Mouse (Mus musculus): Measurements from ENCODE around the gene Ptpre. TPM values are rescaled to one million over a fixed set of nuclear protein-coding genes. Genes with fewer than 3 reads are reported as not detected.
"Not testable (repeated sequence)": the region's sequence is repeated elsewhere in the genome, so short reads cannot be mapped to it uniquely, and the experiment has no call there.

Ptpre gene
- total and polyA plus RNA-seq, 3 experiments = 30.5 to 154 (median 119) TPM

GRCm38 (mm10) chr7:135694796-135695195 is 157.5 kb downstream of the Ptpre start:
- no peak for TF ChIP-seq GATA2 (IDR thresholded peaks at IDR 0.05; ENCODE audit: borderline replicate concordance, low read depth, low read length)
- no peak for TF ChIP-seq CTCF (IDR thresholded peaks at IDR 0.05; ENCODE audit: low read depth, low read length)
- TF ChIP-seq GATA1 (IDR thresholded peaks at IDR 0.05; ENCODE audit: borderline replicate concordance, low read length) = no peak
- no peak for TF ChIP-seq TAL1 (conservative IDR thresholded peaks at IDR 0.05; ENCODE audit: low read depth, low read length)
- TF ChIP-seq POLR2AphosphoS5 (IDR thresholded peaks at IDR 0.05; ENCODE audit: insufficient replicate concordance, low read depth, low read length) = no peak
- no peaks in the 10 kb centered on the region for H3K27me3 ChIP-seq (ENCODE audit: insufficient read depth, low read length)
- DNase-seq (ENCODE audit: low spot score) = no peak
- peaks cover 10% of the 10 kb centered on the region for H3K4me1 ChIP-seq (ENCODE audit: insufficient read depth, low read depth, low read length)
- H3K36me3 ChIP-seq (replicated peaks) = peaks cover 86% of the 10 kb centered on the region
- no peak overlapping the region for H3K4me3 ChIP-seq (ENCODE audit: low read depth, low read length)
- no peak for ATAC-seq (ENCODE audit: extremely low read depth, insufficient number of reproducible peaks, low FRiP score, poor library complexity, severe bottlenecking)
- no peaks in the 10 kb centered on the region for H3K9me3 ChIP-seq (replicated peaks)

- peaks cover 9% of the 10 kb centered on the region; the same call in 1 of the 2 replicates for H3K4me1 ChIP-seq (ENCODE audit: insufficient read depth, low read depth, low read length)
- no peaks in the 10 kb centered on the region for H3K9me3 ChIP-seq (replicated peaks)
- ATAC-seq (ENCODE audit: extremely low read depth, insufficient number of reproducible peaks, low FRiP score, poor library complexity, severe bottlenecking) (no peak), DNase-seq (ENCODE audit: low spot score) (no peak)
- H3K27me3 ChIP-seq (ENCODE audit: insufficient read depth, low read length) = no peaks in the 10 kb centered on the region
- no peak overlapping the region for H3K4me3 ChIP-seq (ENCODE audit: low read depth, low read length)
- no peak for TF ChIP-seq GATA2 (IDR thresholded peaks at IDR 0.05; ENCODE audit: borderline replicate concordance, low read depth, low read length)
- TF ChIP-seq POLR2AphosphoS5 (IDR thresholded peaks at IDR 0.05; ENCODE audit: insufficient replicate concordance, low read depth, low read length) = no peak; the same call in 1 of the 2 replicates
- H3K36me3 ChIP-seq (replicated peaks) = peaks cover 88% of the 10 kb centered on the region
These were observed 158.8 kb downstream of the Ptpre start for GRCm38 (mm10) chr7:135696127-135696526.

- H3K36me3 ChIP-seq (replicated peaks) = peaks cover 88% of the 10 kb centered on the region
- not testable (repeated sequence) for DNase-seq (ENCODE audit: low spot score); H3K9me3 ChIP-seq (replicated peaks); H3K27me3 ChIP-seq (ENCODE audit: insufficient read depth, low read length); H3K4me3 ChIP-seq (ENCODE audit: low read depth, low read length); H3K4me1 ChIP-seq (ENCODE audit: insufficient read depth, low read depth, low read length); ATAC-seq (ENCODE audit: extremely low read depth, insufficient number of reproducible peaks, low FRiP score, poor library complexity, severe bottlenecking)
These were observed 159.9 kb downstream of the Ptpre start for GRCm38 (mm10) chr7:135697021-135697740.

GRCm38 (mm10) chr7:135698362-135698761 is 161.1 kb downstream of the Ptpre start:
- no peaks in the 10 kb centered on the region for H3K9me3 ChIP-seq (replicated peaks)
- H3K27me3 ChIP-seq (ENCODE audit: insufficient read depth, low read length) = no peaks in the 10 kb centered on the region
- H3K4me3 ChIP-seq (ENCODE audit: low read depth, low read length) = no peak overlapping the region
- ATAC-seq (ENCODE audit: extremely low read depth, insufficient number of reproducible peaks, low FRiP score, poor library complexity, severe bottlenecking) = no peak
- TF ChIP-seq CTCF (IDR thresholded peaks at IDR 0.05; ENCODE audit: low read depth, low read length) = no peak
- TF ChIP-seq TAL1 (conservative IDR thresholded peaks at IDR 0.05; ENCODE audit: low read depth, low read length) = no peak
- TF ChIP-seq POLR2AphosphoS5 (IDR thresholded peaks at IDR 0.05; ENCODE audit: insufficient replicate concordance, low read depth, low read length) = no peak
- TF ChIP-seq GATA2 (IDR thresholded peaks at IDR 0.05; ENCODE audit: borderline replicate concordance, low read depth, low read length) = no peak
- TF ChIP-seq GATA1 (IDR thresholded peaks at IDR 0.05; ENCODE audit: borderline replicate concordance, low read length) = no peak
- no peak for DNase-seq (ENCODE audit: low spot score)
- peaks cover 86% of the 10 kb centered on the region for H3K36me3 ChIP-seq (replicated peaks)
- H3K4me1 ChIP-seq (ENCODE audit: insufficient read depth, low read depth, low read length) = peaks cover 3% of the 10 kb centered on the region; the same call in 1 of the 2 replicates

GRCm38 (mm10) chr7:135699351-135699750 is 162.1 kb downstream of the Ptpre start:
- not testable (repeated sequence) for H3K9me3 ChIP-seq (replicated peaks); H3K4me1 ChIP-seq (ENCODE audit: insufficient read depth, low read depth, low read length); ATAC-seq (ENCODE audit: extremely low read depth, insufficient number of reproducible peaks, low FRiP score, poor library complexity, severe bottlenecking); H3K27me3 ChIP-seq (ENCODE audit: insufficient read depth, low read length); H3K4me3 ChIP-seq (ENCODE audit: low read depth, low read length); DNase-seq (ENCODE audit: low spot score)
- peaks cover 87% of the 10 kb centered on the region for H3K36me3 ChIP-seq (replicated peaks)

- no peaks in the 10 kb centered on the region for H3K9me3 ChIP-seq (replicated peaks)
- TF ChIP-seq POLR2AphosphoS5 (IDR thresholded peaks at IDR 0.05; ENCODE audit: insufficient replicate concordance, low read depth, low read length) (0 out of 2 replicates have a peak, but pooled peaks have one; percentile 23), GATA1 (IDR thresholded peaks at IDR 0.05; ENCODE audit: borderline replicate concordance, low read length) (no peak)
- H3K36me3 ChIP-seq (replicated peaks) = peaks cover 95% of the 10 kb centered on the region
- H3K27me3 ChIP-seq (ENCODE audit: insufficient read depth, low read length) = no peaks in the 10 kb centered on the region
- peaks cover 7% of the 10 kb centered on the region for H3K4me1 ChIP-seq (ENCODE audit: insufficient read depth, low read depth, low read length)
- no peak for ATAC-seq (ENCODE audit: extremely low read depth, insufficient number of reproducible peaks, low FRiP score, poor library complexity, severe bottlenecking)
- no peak overlapping the region for H3K4me3 ChIP-seq (ENCODE audit: low read depth, low read length)
- DNase-seq (ENCODE audit: low spot score) = no peak
These were observed 166.4 kb downstream of the Ptpre start for GRCm38 (mm10) chr7:135703600-135704148.

GRCm38 (mm10) chr7:135704251-135704650 is 167.0 kb downstream of the Ptpre start:
- Histone ChIP-seq H3K36me3 (replicated peaks) (peaks cover 97% of the 10 kb centered on the region), H3K4me1 (ENCODE audit: insufficient read depth, low read depth, low read length) (peaks cover 7% of the 10 kb centered on the region), H3K9me3 (replicated peaks) (no peaks in the 10 kb centered on the region), H3K4me3 (ENCODE audit: low read depth, low read length) (no peak overlapping the region), H3K27me3 (ENCODE audit: insufficient read depth, low read length) (no peaks in the 10 kb centered on the region)
- TF ChIP-seq POLR2AphosphoS5 (IDR thresholded peaks at IDR 0.05; ENCODE audit: insufficient replicate concordance, low read depth, low read length) (no peak), CTCF (IDR thresholded peaks at IDR 0.05; ENCODE audit: low read depth, low read length) (no peak), GATA2 (IDR thresholded peaks at IDR 0.05; ENCODE audit: borderline replicate concordance, low read depth, low read length) (no peak), TAL1 (conservative IDR thresholded peaks at IDR 0.05; ENCODE audit: low read depth, low read length) (no peak), GATA1 (IDR thresholded peaks at IDR 0.05; ENCODE audit: borderline replicate concordance, low read length) (no peak)
- DNase-seq (ENCODE audit: low spot score) (no peak), ATAC-seq (ENCODE audit: extremely low read depth, insufficient number of reproducible peaks, low FRiP score, poor library complexity, severe bottlenecking) (no peak)
